Mouse (Mus musculus) midbrain, embryonic 11.5 days (tissue): ENCODE measurements around the gene Gramd1b. TPM values are rescaled to one million over a fixed set of nuclear protein-coding genes. Genes with fewer than 3 reads are reported as not detected.

Experiments used
- ATAC-seq: fragments of 200-750 bp; cut with Nextera tagmentation; 2 replicates; pipeline ENCODE4 v1.8.0; 2017; ENCODE audit warnings: moderate TSS enrichment, moderate library complexity; ENCODE audit not compliant: low FRiP score
- DNase-seq: peaks from one replicate; pipeline ENCODE4 v3.0.0; 2015; ENCODE audit warnings: low spot score; ENCODE audit errors: missing footprints
- H3K27ac ChIP-seq: fragments of 300-500 bp; sonication (generic); 2 replicates; pipeline ENCODE4 v1.5.1; 2014; ENCODE audit warnings: low read depth, low read length
- H3K27me3 ChIP-seq: fragments of 300-500 bp; sonication (generic); 2 replicates; pipeline ENCODE4 v1.6.1; 2014; ENCODE audit warnings: mild to moderate bottlenecking, low read length, moderate library complexity, mixed read lengths; ENCODE audit not compliant: control insufficient read depth, insufficient read depth
- H3K36me3 ChIP-seq: fragments of 300-500 bp; sonication (generic); 2 replicates; pipeline ENCODE4 v1.6.1; 2014; ENCODE audit warnings: mild to moderate bottlenecking, low read length, moderate library complexity, mixed read lengths; ENCODE audit not compliant: control insufficient read depth, insufficient read depth
- H3K4me1 ChIP-seq: fragments of 300-500 bp; sonication (generic); 2 replicates; pipeline ENCODE4 v1.6.1; 2014; ENCODE audit warnings: low read length; ENCODE audit not compliant: control insufficient read depth, insufficient read depth
- H3K4me2 ChIP-seq: fragments of 300-500 bp; sonication (generic); 2 replicates; pipeline ENCODE4 v1.6.1; 2014; ENCODE audit warnings: mild to moderate bottlenecking, moderate library complexity
- H3K4me3 ChIP-seq: fragments of 300-500 bp; sonication (generic); 2 replicates; pipeline ENCODE4 v1.5.1; 2014; ENCODE audit warnings: low read depth, low read length
- H3K9ac ChIP-seq: fragments of 300-500 bp; sonication (generic); 2 replicates; pipeline ENCODE4 v1.6.1; 2014; ENCODE audit warnings: low read length
- H3K9me3 ChIP-seq: fragments of 300-500 bp; sonication (generic); 2 replicates; pipeline ENCODE4 v1.6.1; 2016; ENCODE audit warnings: low read length; ENCODE audit not compliant: control insufficient read depth
- WGBS: fragments of 180-500 bp; shearing (Covaris S2); extraction: QIAGEN DNeasy Blood & Tissue Kit; methylation state at CpG from one replicate; pipeline ENCODE4 v1.1.7; 2014; 5-methylcytosine and 5-hydroxymethylcytosine counted together
- polyA plus RNA-seq: library from polyadenylated mRNA; unstranded; fragments of >200 nt; fragmentation: Nextera tagmentation; extraction: Ambion mirVana; gene quantifications from 2 replicates; pipeline ENCODE4 v1.2.1, GENCODE M21; 2014

Gramd1b gene
- polyA plus RNA-seq, 1 experiment from 2014 or later = 2.5 TPM

- H3K4me2 ChIP-seq = no peak overlapping the region
- no peaks in the 10 kb centered on the region for H3K9me3 ChIP-seq
- ATAC-seq = no peak
- no peaks in the 10 kb centered on the region for H3K36me3 ChIP-seq
- no peak overlapping the region for H3K4me3 ChIP-seq
- no peak for DNase-seq
- H3K9ac ChIP-seq = no peak overlapping the region
- no peaks in the 10 kb centered on the region for H3K27me3 ChIP-seq
- no peak overlapping the region for H3K27ac ChIP-seq
- WGBS = 88% methylated on average over 5 of the region's 5 CpGs
- no peaks in the 10 kb centered on the region for H3K4me1 ChIP-seq
These were observed 26.6 kb upstream of the Gramd1b start for GRCm38 (mm10) chr9:40557796-40558195.

GRCm38 (mm10) chr9:40556396-40556795 is 25.2 kb upstream of the Gramd1b start:
- Histone ChIP-seq H3K4me3 (no peak overlapping the region), H3K36me3 (no peaks in the 10 kb centered on the region), H3K9ac (no peak overlapping the region), H3K9me3 (no peaks in the 10 kb centered on the region), H3K4me2 (no peak overlapping the region), H3K27ac (no peak overlapping the region), H3K4me1 (no peaks in the 10 kb centered on the region), H3K27me3 (no peaks in the 10 kb centered on the region)
- ATAC-seq = no peak
- DNase-seq = peak; percentile 6
- WGBS = 80% methylated on average over 4 of the region's 4 CpGs

GRCm38 (mm10) chr9:40555243-40555642 is 24.1 kb upstream of the Gramd1b start:
- 72% methylated on average over 5 of the region's 5 CpGs for WGBS

GRCm38 (mm10) chr9:40547876-40548275 is 16.7 kb upstream of the Gramd1b start:
- Histone ChIP-seq H3K27ac (no peak overlapping the region), H3K4me1 (no peaks in the 10 kb centered on the region), H3K4me2 (no peak overlapping the region), H3K27me3 (no peaks in the 10 kb centered on the region), H3K9ac (no peak overlapping the region), H3K36me3 (no peaks in the 10 kb centered on the region), H3K9me3 (no peaks in the 10 kb centered on the region), H3K4me3 (no peak overlapping the region)
- 85% methylated on average over 5 of the region's 5 CpGs for WGBS
- peak; percentile 17 for DNase-seq
- ATAC-seq = no peak

More at GRCm38 (mm10) chr9:40555243-40555642, 24.1 kb upstream of the Gramd1b start:
- H3K27me3 ChIP-seq = no peaks in the 10 kb centered on the region
- no peak overlapping the region for H3K4me3 ChIP-seq
- no peaks in the 10 kb centered on the region for H3K36me3 ChIP-seq
- no peaks in the 10 kb centered on the region for H3K9me3 ChIP-seq
- H3K27ac ChIP-seq = no peak overlapping the region
- no peak for DNase-seq
- ATAC-seq = no peak
- no peaks in the 10 kb centered on the region for H3K4me1 ChIP-seq
- H3K9ac ChIP-seq = no peak overlapping the region
- H3K4me2 ChIP-seq = no peak overlapping the region

- Histone ChIP-seq H3K4me1 (no peaks in the 10 kb centered on the region), H3K27ac (no peak overlapping the region), H3K9me3 (no peaks in the 10 kb centered on the region), H3K27me3 (no peaks in the 10 kb centered on the region), H3K4me3 (no peak overlapping the region), H3K4me2 (no peak overlapping the region), H3K36me3 (no peaks in the 10 kb centered on the region), H3K9ac (no peak overlapping the region)
- no peak for ATAC-seq
- peak; percentile 21 for DNase-seq
- WGBS = 87% methylated on average over 6 of the region's 6 CpGs
These were observed 14.0 kb upstream of the Gramd1b start for GRCm38 (mm10) chr9:40545193-40545592.

GRCm38 (mm10) chr9:40539588-40540140 is 8.5 kb upstream of the Gramd1b start:
- Histone ChIP-seq H3K27me3 (no peaks in the 10 kb centered on the region), H3K9ac (no peak overlapping the region), H3K4me3 (no peak overlapping the region), H3K36me3 (no peaks in the 10 kb centered on the region), H3K9me3 (no peaks in the 10 kb centered on the region), H3K4me1 (peaks cover 7% of the 10 kb centered on the region; the same call in 1 of the 2 replicates), H3K27ac (no peak overlapping the region), H3K4me2 (no peak overlapping the region)
- DNase-seq (no peak), ATAC-seq (peak; percentile 63; the same call in 1 of the 2 replicates)
- WGBS = 56% methylated on average over 8 of the region's 8 CpGs

- no peaks in the 10 kb centered on the region for H3K36me3 ChIP-seq
- no peak overlapping the region for H3K4me2 ChIP-seq
- DNase-seq = no peak
- H3K4me1 ChIP-seq = peaks cover 7% of the 10 kb centered on the region; the same call in 1 of the 2 replicates
- no peaks in the 10 kb centered on the region for H3K9me3 ChIP-seq
- no peak overlapping the region for H3K27ac ChIP-seq
- peak; percentile 70; the same call in 1 of the 2 replicates for ATAC-seq
- no peak overlapping the region for H3K4me3 ChIP-seq
- no peaks in the 10 kb centered on the region for H3K27me3 ChIP-seq
- WGBS = 31% methylated on average over 2 of the region's 2 CpGs
- peak overlapping the region; percentile 16; the same call in 1 of the 2 replicates for H3K9ac ChIP-seq
These were observed 6.5 kb upstream of the Gramd1b start for GRCm38 (mm10) chr9:40537708-40538105.

GRCm38 (mm10) chr9:40537044-40537707 is 6.0 kb upstream of the Gramd1b start:
- Histone ChIP-seq H3K36me3 (no peaks in the 10 kb centered on the region), H3K4me1 (peaks cover 7% of the 10 kb centered on the region; the same call in 1 of the 2 replicates), H3K4me3 (no peak overlapping the region), H3K27ac (no peak overlapping the region), H3K4me2 (no peak overlapping the region), H3K9me3 (no peaks in the 10 kb centered on the region), H3K9ac (no peak overlapping the region), H3K27me3 (no peaks in the 10 kb centered on the region)
- WGBS = 77% methylated on average over 3 of the region's 3 CpGs
- no peak for DNase-seq
- ATAC-seq = no peak

- DNase-seq (no peak), ATAC-seq (no peak)
- Histone ChIP-seq H3K27ac (no peak overlapping the region), H3K4me3 (peak overlapping the region; percentile 50), H3K9me3 (no peaks in the 10 kb centered on the region), H3K36me3 (no peaks in the 10 kb centered on the region), H3K4me1 (no peaks in the 10 kb centered on the region; the same call in 1 of the 2 replicates), H3K9ac (peak overlapping the region; percentile 43), H3K4me2 (peak overlapping the region; percentile 86), H3K27me3 (peaks cover 9% of the 10 kb centered on the region)
- 67% methylated on average over 8 of the region's 8 CpGs for WGBS
These were observed 647 bp downstream of the Gramd1b start for GRCm38 (mm10) chr9:40530536-40530935.
